Mouse (Mus musculus) heart, adult 9 months (tissue): ENCODE measurements around the gene Bmp8a.
A peak's percentile ranks its signal among the peaks of the same experiment; 100 is the strongest.
"Not testable (repeated sequence)": the region's sequence is repeated elsewhere in the genome, so short reads cannot be mapped to it uniquely, and the experiment has no call there.

Experiments
- DNase-seq, 2 experiments: peaks; one replicate each; pipeline ENCODE4 v3.0.0; 2022; ENCODE audit warnings: low spot score in 2 of 2

Bmp8a gene

DNA sequence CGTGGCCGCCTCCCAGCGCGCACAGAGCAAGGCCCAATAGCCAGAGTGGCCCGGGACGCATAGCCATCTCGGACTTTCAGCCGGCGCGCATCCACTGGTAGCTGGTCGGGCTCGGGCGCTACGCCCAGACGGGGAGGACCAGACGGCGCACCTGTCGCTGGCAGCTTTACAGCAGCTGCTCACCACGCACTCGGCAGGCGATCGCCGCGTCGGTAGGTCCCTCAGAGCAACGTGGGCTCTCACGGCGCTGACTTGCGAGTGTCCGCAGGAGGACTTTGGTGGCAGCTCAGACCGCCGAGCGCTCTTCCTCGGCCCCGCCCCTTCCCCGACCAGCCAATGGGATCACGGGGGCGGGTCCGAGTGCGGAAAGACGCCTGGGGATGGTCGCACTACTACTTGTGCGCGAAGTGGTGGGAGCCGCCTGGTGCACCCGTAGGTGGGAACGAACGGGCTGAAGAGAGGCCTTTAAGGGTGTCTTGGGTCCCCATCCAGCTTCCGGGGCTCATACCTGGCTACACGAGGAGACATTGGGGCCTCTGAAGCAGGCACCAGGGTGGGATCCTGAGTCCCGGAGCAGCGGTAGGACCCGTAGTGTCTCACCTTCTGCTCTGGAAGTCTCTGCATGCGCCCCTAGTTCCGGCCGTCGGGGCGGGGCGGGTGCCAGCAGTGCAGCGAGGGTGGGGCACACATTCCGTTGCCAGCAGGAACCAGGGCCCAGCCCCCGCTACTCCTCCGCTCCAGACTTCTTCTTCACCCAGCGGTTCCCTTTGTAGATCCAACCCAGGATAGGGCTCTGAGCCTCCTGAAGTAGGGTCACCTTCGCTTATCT lies at the start of gene Bmp8a:
Bmp8a (minus strand) TSS at position 611 of the 829 bp plus-strand sequence.
- DNase-seq, result peak; percentile 36 to 40

DNA sequence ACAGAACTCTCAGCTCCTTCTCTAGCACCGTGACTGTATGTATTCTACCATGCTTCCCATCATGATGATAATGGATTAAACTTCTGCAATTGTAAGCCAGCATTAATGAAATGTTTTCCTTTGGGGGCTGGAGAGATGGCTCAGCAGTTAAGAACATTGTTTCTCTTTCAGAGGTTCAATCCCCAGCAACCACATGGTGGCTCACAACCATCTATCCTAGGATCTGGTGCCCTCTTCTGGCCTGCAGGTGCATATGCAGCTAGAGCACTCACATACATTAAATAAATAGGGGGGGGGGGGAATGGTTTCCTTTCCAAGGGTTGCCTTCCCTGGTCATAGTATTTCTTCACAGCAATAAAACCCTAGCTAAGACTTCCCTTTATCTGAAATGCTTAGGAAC lies 49.1 kb upstream of the Bmp8a start:
- DNase-seq, result no peak

DNA sequence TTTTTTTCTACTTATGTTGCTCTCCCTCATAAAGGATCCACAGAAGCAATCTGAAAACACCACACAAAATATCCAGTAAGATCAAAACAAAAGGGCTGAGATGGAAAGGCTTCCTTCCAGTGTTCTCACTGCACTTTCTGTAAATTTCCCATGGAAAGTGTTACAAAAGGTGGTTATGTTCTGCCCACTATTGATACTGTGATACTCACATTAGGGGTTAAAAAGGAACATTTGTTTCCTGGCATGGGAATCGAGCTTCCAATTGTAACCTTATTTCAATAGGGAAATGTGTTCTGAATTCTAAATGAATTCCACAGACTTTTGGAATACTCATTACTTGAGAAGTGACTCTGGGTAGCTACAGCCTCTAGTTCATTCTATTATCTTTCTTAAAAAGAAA lies 42.0 kb upstream of the Bmp8a start:
- DNase-seq, result no peak

DNA sequence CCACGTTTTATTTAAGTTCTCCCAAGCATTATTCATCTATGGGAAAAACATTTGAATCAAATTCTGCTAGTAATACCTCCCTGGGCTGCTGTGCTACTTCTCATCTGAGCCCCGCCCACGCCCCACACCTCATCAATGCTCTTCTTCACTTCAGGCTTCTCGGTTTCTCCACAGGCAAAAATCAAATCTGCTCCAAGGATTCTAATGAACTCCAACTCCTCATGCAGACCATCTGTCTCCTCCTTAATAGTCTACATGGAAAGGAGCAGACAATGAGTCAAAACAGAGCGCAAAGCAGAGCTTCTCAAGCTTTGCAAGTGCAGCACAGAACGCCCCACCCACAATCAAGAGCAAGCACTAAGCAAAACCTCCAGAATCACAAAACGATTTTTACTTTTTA lies 40.1 kb upstream of the Bmp8a start:
- no peak for DNase-seq

DNA sequence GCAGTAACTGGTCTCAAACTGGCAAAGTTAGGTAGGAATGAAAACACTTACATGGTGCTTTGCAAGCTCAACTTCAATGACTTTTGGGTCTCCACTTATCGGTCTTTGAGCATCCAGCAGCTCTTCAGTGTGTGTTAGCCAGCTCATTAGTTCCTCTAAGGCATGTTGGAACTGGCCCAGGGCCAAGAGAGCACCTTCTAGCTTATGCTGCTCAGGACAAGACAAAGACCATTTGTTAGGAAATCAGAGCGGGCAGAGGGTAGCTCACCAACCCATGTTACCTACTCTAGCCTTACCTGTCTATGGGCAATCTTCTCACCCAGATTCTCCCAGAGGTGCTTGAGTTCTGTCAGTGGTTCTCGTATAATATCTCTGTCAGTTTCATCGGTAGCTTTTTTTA lies 39.0 kb upstream of the Bmp8a start:
- DNase-seq, result no peak

DNA sequence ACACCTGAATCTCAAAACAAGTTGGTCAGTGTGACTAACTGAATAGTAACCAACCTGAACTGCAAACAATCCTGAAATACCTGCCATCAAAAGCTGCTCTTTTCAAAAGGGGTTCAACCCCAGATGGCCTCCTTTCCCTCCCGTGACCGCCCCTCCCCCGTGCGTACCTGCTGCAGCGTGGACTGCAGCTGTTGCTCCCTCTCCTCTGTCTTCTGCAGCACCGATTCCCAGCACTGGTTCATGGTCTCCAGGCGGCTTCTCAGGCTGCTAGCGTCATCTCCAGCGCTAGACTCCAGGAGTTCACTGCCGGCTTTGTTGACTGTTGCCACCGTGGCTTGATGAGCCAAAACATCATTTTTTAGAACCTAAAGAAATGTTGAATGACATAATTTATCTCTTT lies 38.5 kb upstream of the Bmp8a start:
- DNase-seq, result no peak

DNA sequence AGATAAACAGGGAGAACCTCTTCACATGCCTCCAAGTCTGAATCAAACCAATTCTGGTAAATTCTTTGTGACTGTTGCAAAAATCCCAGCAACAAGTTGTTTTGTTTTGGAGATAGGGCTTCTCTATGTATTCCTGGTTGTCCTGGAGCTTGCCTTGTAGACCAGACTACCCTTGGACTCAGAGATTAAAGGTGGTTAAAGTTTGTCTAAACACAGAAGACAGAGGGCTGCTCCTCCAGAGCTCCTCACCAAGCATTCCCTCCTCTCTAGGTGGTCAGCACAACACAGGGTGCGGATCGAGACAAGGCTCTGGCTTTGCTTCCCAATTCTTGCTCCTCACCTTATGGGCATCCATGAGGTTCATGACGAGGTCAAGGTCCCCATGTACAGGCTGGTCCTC lies 33.0 kb upstream of the Bmp8a start:
- no peak for DNase-seq

DNA sequence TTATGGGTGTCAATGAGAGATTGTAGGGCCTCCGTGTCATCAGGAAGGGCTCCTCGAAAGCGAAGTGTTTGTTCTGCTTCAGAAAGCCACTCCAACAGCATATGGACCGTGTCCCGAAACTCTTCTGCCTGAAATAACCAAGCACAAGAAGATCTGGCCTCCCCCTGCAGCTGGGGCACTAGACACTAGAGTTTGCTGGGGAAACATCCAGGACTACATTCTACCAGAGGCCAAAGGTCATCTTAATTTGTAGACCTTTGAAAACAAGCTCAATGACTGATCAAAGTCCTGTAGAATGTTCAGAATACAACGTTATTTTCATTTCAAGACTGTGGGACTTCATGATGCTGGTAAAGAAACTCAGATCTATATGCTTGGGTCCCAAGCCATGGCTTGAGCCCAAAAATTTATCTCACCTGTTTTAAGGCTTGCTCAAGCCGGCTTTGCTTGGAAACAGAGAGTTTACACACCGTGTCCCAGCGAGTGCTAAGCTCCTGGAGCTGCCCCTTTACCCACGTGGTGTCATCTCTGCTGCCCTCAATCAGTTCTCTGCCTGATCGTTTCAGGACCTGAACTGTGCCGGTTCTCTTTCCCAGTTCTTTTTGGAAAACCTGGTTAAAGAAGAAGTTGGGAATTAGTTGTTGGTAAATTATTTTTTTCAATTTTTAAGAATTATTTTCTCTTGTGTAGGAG lies 31.4 kb upstream of the Bmp8a start:
- DNase-seq, result no peak

DNA sequence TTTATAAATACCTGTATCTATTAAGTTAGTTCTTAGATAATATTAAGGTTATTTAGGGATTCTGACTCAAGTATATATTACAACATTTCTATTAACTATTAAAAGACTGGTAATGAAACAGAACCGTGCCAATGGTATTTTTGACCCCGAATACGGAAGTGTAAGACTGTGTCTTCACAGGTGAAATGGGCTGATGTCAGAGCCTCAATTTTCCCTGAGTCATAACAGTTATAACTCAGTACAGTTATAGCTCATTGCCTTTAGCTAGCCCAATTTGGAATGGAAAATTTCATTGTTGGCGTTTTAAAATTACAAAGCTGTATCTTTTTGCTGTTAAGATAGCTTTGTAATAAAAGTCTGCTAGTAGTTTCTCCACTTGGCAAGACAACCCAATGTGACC lies 20.5 kb upstream of the Bmp8a start:
- DNase-seq, result no peak

DNA sequence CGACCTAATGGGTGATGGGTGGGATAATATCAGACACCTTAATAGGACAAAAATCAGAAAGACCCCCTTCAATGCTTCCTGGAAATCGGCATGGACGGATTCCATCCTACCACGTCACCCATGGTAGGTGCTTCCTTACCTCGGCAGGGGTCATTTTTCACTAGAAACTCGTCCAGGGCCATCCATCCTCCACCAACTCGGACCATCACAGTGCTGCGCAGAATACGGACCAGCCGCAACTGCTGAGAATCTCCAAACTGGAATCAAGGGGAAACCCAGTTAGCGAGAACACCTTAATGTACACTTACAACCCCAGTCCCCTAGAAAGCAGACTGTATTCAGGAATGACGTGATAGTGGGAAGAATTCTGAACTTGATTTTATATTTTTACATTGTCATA lies 17.7 kb upstream of the Bmp8a start:
- no peak for DNase-seq

DNA sequence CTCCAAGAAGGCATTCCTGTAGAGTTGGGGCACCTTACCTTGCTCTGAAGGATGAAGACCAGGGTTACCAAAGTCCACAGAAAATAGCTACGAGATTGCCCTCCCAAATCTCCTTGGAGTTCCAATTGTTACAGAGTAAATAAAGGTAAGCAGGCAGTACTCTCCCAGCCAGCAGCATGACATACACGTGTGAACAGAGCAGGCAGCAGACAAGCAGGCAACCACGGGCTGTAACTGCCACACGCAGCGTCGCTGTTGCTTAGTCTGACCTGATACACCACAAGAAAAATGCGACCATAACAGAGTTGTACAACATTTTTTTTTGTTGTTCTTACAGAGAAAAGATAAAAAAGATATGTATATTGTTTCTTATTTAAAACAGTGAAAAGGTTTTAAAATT lies 15.6 kb upstream of the Bmp8a start:
- no peak for DNase-seq

DNA sequence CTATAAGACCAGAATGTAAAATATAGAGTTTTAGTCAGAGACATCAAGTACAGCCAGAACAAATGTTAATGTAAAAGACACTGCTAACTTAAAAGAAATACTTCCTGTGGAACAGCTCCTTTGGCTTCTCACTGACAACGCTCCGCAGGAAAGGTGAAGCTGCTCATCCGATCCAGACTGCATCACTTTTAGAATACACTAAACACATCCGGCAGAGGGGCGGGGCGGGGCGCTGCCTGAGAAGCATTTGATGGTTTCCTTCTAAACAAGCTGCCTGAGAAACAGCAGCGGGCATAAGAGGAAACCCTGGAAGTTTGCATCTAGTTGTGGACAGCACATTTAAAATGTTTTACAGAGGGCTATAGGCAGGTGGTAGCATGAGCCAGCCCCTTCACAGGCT lies 12.9 kb upstream of the Bmp8a start:
- DNase-seq, result no peak

DNA sequence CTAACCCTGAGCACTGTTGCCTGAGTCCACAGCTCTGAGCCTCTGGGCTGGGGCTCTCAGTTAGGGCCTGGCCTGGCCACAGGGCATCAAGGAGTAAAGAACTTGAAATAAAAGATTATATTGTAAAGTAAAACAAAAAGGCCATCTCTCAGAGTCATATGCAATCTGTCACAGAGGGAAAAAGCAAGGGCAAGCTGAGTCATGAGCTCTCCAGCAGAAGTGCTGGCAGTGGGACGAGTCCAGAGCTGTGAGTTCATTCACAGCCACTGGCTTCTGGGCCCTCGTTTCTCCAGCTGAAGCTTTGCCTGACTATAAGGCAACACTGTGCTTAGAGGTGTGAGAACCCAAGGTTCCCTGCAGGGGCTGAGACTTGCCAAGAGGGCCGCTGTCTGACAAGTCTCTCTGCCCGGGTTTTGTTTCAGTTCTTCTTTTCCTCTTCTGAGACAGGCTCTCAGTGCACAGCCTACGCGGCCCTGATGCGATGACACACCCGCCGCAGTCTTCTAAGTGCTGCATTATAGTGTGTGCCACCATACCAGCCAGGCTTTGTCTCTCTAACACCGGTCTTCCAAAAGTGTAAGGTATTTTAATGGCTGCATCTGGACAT lies 10.3 kb upstream of the Bmp8a start:
- no peak for DNase-seq

DNA sequence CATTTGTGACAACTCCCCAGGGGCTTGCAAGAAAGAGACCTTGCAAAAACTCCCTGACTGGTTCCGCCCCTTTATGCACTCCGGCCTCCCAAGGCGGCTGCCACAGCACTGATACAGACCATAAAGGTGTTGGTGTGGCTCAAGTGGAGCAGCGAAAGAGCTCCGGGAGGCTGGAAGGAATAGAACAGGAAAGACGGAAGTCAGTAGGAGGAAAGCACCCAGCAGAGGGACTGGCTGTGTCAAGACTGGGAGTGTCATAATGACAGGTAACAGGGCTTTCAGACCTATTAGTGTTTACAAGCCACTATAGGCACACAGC lies 378 bp upstream of the Bmp8a start:
- DNase-seq, result no peak

DNA sequence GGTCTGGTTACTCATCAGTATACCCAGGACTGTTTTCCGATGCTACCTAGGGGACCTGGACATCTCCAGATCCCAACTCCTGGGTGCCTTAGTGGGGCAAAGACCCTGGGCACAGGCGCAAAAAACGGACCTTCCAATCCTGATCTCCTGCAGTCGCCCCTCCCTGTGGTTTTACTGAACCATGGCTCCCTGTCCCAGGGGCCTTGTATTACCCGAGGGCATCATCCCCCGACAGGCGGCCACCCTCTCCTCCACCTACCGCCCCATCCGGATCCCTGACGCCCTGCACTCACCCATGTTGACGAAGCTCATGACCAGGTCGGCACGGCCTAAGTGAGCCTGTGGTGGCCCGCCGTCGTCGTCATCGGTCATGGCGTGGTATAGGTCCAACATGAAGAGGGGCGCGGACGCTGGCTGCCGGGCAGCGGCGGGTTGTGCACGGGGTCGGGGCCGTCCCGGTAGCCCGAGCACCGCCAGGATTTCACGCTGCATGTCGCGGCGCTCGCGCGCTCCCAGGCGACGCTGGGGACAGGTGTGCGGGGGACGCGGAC lies 886 bp downstream of the Bmp8a start:
- DNase-seq, result no peak

DNA sequence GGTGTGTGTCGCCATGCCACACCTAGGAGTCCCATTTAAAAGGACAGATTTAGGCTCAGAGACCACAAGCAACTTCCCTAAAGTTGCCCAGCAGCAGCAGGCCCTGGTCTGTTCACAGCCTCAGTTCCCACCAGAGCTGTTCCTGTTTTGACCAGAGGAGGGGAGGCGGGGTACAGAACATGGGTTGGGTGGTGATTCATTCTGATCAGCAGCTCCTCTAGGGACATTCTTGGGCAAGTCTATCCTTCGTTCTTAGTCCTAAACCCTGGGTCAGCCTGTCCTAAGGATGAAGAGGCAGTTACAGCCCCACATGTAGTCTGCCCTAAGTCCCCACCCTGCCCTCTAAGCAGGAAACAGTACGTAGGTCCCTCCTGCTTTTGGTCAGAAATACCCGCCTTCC lies 2.8 kb downstream of the Bmp8a start:
- DNase-seq, result no peak

DNA sequence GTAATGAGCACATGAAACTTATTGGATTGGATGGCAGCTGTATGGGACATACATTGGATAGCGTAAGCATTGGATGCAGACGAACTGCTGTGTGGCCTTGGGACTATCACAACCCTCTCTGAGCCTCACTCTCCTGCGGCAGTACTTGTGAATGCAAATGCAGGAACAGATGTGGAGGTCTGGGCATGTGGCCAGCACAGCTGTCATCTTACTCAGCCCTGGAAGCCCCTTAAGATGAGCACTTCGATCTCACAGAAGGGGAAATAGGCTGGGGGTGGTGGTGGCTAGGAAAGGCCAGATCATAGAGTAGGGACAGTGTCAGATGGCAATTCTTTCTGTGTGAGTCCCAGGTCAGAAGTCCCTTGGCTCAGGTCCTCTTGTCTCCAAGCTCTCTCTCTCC lies 5.4 kb downstream of the Bmp8a start:
- no peak for DNase-seq

DNA sequence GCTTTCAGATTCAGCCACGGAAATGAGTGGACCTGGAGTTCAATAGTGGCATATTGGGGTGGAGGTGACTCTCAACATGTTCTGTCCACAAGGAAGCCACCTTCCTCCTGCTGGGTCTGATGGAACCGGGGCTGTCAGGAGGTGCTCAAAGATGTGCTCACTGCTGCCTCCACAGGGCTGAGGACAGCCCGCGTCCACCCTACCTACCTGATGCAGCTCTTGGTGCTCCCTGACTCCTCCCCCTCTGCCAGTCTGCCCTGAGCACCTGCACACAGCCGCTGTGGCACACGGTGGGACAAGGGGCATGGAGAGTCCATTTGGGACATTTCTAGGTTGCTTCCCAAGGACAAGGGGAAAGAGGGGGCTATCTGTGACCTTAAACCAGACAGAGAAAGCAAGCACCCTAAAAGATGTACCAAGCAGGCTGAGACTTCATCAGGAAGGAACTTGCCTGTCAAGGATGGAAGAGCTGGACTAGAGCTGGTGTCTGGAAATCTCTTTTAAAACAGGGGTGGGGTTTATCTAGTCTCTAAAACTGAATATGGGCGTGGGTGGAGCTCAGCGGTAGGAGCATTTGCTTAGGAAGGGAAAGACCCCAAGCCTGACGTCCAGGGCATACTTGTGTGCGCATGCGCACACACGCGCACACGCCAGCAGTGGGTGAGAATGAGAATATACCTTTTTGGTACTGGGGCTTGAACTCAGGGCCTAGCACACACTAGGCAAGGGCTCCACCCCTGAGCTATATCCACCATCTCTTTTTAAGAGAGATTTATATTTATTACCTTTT lies 7.1 kb downstream of the Bmp8a start:
- no peak for DNase-seq

DNA sequence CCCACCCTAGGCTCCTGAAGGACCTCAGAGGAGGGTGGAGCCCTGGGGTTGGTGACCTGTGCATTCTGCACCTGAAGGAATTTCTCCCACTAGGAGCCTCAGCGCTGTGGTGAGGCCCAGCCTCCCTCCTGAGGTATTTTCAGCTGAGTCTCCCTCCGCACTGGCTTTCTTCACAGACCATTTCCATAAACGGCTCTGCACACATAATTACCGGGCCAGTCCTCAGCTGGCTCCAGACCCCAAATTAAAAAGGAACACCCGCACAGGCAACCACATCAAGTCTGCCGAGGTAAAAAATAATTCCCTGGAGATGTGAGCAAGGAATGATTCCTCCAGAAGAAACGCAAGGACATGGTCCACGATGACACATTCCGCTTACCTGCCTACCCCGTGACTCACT lies 7.8 kb downstream of the Bmp8a start:
- not testable (repeated sequence) for DNase-seq

DNA sequence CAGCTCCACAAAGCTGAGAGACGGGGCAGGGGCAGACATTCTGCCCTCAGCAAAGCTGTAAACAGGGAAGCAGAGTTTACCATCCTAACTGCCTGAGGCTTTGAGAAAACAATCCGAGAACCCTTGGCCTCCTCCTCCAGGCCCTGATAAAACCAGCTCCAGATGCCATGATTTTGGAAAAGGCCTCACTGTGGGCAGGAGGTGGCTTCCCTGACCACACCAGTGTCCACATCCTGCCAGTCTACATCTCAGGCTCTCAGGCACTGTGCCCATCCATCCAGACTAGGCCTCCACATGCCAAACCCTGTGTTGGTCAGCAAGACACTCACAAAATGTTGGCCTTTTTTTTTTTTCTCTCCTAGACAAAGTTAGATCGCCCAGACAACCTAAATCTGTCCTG lies 8.9 kb downstream of the Bmp8a start:
- DNase-seq, result no peak

DNA sequence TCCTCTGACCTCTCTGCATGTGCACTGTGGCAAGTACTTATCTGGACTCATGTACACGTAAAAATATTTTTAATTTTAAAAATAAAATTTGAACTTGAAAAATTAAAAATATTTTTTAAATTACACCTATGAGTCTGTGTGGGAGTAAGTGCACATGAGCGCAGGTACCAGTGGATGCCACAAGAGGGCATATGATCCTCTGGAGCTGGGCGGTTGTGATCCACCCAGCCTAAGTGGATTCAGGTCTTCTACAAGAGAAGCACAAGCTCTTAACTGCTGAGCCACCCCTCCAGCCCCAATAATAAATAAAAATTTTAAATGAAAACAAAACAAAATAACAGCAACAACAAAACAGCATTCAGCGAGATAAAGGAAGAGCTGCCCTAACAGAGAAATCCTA lies 9.9 kb downstream of the Bmp8a start:
- DNase-seq, result no peak

DNA sequence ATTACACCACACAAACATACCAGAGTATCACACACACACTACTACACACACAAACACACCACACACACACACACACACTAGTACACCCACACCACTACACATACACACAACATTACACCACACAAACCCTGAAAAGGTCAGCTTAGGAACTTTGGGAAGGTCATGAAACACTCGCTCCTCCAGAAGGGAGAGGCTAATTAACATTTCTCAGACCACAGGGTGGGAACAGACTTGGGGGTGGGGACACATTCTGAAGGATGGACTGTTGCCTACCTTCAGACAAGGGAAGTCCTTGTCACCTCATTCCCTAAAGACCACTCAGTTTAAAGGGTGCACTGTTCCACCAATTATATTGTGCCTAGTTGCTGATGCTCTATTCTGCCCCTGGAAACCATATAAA lies 11.1 kb downstream of the Bmp8a start:
- DNase-seq, result not testable (repeated sequence)
